Mouse (Mus musculus): Measurements from ENCODE around the gene Krcc1. TPM values are rescaled to one million over a fixed set of nuclear protein-coding genes. Genes with fewer than 3 reads are reported as not detected.
"Not testable (repeated sequence)": the region's sequence is repeated elsewhere in the genome, so short reads cannot be mapped to it uniquely, and the experiment has no call there.

Gene Krcc1
- total RNA-seq, 2 experiments from 2014 or later, result 69.7 to 76.0 TPM

DNA sequence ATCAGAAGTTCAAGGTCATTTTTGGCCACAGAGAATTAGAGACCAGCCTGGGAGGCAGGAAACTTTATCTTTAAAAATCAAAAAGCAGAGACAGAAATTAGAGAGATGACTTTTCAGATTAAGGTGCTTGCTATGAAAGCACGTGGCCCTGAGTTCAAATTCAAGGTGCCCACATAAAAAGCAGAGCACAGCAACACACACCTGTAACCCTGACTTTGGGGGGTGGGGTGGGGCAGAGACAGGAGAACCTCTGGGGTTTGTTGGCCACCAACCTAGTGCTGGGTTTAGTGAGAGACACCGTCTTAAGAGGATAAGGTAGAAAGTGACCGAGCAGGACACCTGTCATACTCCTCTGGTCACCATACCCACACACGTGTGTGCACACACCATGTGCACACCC lies 60.0 kb downstream of the Krcc1 start:
- not testable (repeated sequence) for DNase-seq

DNA sequence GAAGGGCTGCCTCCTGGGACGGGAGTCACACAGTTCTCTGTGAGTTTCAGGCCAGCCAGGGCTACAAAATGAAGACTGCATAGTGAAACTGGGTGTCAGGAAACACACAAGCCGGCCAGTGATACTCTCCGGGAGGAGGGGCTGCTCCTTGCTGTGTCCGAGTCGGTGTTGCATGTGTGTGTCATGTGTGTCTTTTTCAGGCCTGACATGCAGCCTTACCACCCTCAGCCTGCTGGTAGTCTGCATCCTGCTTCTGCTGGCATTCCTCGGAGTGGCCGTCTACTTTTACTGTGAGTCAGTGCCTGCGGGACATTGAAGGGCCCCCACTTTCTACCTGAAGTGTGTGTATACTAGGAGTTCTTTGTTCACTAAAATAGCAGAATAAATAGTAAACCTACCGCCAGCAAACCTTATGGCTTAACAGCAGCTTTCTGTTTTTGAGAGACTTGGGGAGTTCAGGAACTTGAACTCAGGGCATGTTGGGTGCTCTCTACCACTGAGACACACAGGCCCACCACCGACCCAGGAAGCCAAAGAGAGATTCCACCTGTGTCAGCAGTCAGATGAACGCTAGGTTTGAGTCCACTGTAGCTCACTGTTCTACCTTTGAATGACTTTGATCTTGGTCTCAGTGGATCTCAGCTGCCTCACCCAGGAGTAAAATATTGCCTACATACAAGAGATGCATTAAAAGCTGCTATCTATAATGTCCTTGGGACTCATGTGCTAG lies 60.9 kb downstream of the Krcc1 start:
- DNase-seq, result no peak

GRCm38 (mm10) chr6:71333031-71333430 lies 61.6 kb downstream of the Krcc1 start:
- DNase-seq, result no peak

GRCm38 (mm10) chr6:71333578-71334273 lies 62.2 kb downstream of the Krcc1 start:
- no peak for DNase-seq

Small RNA genes lying within 50 kb of the gene (microRNA-seq; reads per million reads assigned to microRNA genes)
- 62.3 reads per million, percentile 39 among the genes with 10 or more reads in this experiment for gene Mir8112

Other genes starting within 250 kb of the Krcc1 start
- gene Thnsl2, start 127.2 kb upstream of the Krcc1 start, total RNA-seq (2021), result 10 to 100 TPM; 16.6 to 17.0 TPM
- 100 to 1,000 TPM; 160 to 453 TPM for gene Fabp1, start 71.8 kb upstream of the Krcc1 start, total RNA-seq (2021)
- 10 to 100 TPM in 1 of 2 experiments, 1 to 10 TPM in 1; 5.0 to 17.9 TPM for gene Smyd1, start 50.6 kb downstream of the Krcc1 start, total RNA-seq (2021)
- 1 to 10 TPM; 1.7 TPM for gene Cd8b1, start 51.1 kb downstream of the Krcc1 start, total RNA-seq (2021)
- 1 to 10 TPM; 1.9 to 2.5 TPM for gene Cd8a, start 101.8 kb downstream of the Krcc1 start, total RNA-seq (2021)
- gene Rmnd5a, start 169.0 kb downstream of the Krcc1 start, total RNA-seq (2021), result 10 to 100 TPM; 68.7 to 74.1 TPM
- gene Rnf103, start 222.2 kb downstream of the Krcc1 start, total RNA-seq (2021), result 10 to 100 TPM; 29.9 to 32.3 TPM